Mouse (Mus musculus) hindbrain, embryonic 14.5 days (tissue): ENCODE measurements at regions not wholly inside any gene's neighbourhood (a gene's known extent, or its start where the extent isn't known, plus 50 kb on each side); places are given as distances from the start of the nearest gene placed in this dataset.

ENCODE experiments used
- ATAC-seq: fragments of 200-750 bp; cut with Nextera tagmentation; 2 replicates; pipeline ENCODE4 v1.8.0; 2017; ENCODE audit warnings: moderate number of reproducible peaks, mild to moderate bottlenecking, moderate TSS enrichment, moderate library complexity; ENCODE audit not compliant: low FRiP score
- DNase-seq: peaks from one replicate; pipeline ENCODE4 v3.0.0-alpha.2; 2015; ENCODE audit warnings: low spot score
- H3K27ac ChIP-seq: fragments of 300-500 bp; sonication (generic); 2 replicates; pipeline ENCODE4 v1.5.1; 2014; ENCODE audit warnings: mild to moderate bottlenecking, moderate library complexity
- H3K27me3 ChIP-seq: fragments of 300-500 bp; sonication (generic); 2 replicates; pipeline ENCODE4 v1.6.1; 2014; ENCODE audit warnings: mild to moderate bottlenecking, low read length, mixed read lengths; ENCODE audit not compliant: control insufficient read depth, insufficient read depth
- H3K36me3 ChIP-seq: fragments of 300-500 bp; sonication (generic); replicated peaks from 2 replicates; pipeline ENCODE4 v1.6.1; 2014; ENCODE audit not compliant: control insufficient read depth, insufficient read depth
- H3K4me1 ChIP-seq: fragments of 300-500 bp; sonication (generic); replicated peaks from 2 replicates; pipeline ENCODE4 v1.6.1; 2014; ENCODE audit warnings: antibody characterized with exemption, low read length, mixed read lengths; ENCODE audit not compliant: control insufficient read depth, insufficient read depth
- H3K4me2 ChIP-seq: fragments of 300-500 bp; sonication (generic); replicated peaks from 2 replicates; pipeline ENCODE4 v1.6.1; 2014; ENCODE audit warnings: mild to moderate bottlenecking, moderate library complexity
- H3K4me3 ChIP-seq: fragments of 300-500 bp; sonication (generic); replicated peaks from 2 replicates; pipeline ENCODE4 v1.5.1; 2014; ENCODE audit warnings: mild to moderate bottlenecking, low read length
- H3K9ac ChIP-seq: fragments of 300-500 bp; sonication (generic); 2 replicates; pipeline ENCODE4 v1.6.1; 2014
- H3K9me3 ChIP-seq: fragments of 300-500 bp; sonication (generic); 2 replicates; pipeline ENCODE4 v1.6.1; 2016; ENCODE audit warnings: low read length; ENCODE audit not compliant: control insufficient read depth
- WGBS: fragments of 180-500 bp; shearing (Covaris S2); extraction: QIAGEN DNeasy Blood & Tissue Kit; methylation state at CpG from one replicate; pipeline ENCODE4 v1.1.7; 2014; 5-methylcytosine and 5-hydroxymethylcytosine counted together

- Histone ChIP-seq H3K4me3 (no peak overlapping the region), H3K27ac (no peak overlapping the region), H3K4me1 (no peaks in the 10 kb centered on the region), H3K9me3 (no peaks in the 10 kb centered on the region), H3K9ac (no peak overlapping the region), H3K27me3 (no peaks in the 10 kb centered on the region), H3K4me2 (no peak overlapping the region), H3K36me3 (no peaks in the 10 kb centered on the region)
- no peak for ATAC-seq
- DNase-seq, result no peak
- WGBS, result 58% methylated on average over 2 of the region's 2 CpGs
Observed at GRCm38 (mm10) chr10:21525555-21525954, 67.4 kb upstream of the 1700020N01Rik start.

DNA sequence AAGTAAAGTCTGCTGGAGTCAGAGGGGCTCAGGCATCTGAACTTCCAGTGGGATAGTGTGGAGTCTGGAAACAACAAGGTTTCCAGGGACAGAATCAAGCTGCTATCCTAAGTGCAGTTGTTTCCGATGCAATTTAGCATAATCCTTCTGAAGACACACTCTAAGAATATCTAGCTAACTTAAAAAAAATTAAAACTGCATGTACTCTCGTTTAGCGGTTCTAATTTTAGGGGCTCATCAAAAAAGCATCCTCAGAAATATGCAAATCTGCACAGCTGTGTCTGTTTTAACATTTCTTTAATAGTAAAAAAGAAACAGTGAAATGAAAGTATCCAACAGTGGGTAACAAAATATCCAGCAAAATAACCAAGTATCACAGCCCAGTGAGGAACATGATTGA is 64.5 kb upstream of the 1700020N01Rik start:
- no peak overlapping the region for H3K27ac ChIP-seq
- 94% methylated on average over 3 of the region's 3 CpGs for WGBS
- no peaks in the 10 kb centered on the region for H3K9me3 ChIP-seq

GRCm38 (mm10) chr10:21529098-21529749 is 63.7 kb upstream of the 1700020N01Rik start:
- 70% methylated on average over 10 of the region's 10 CpGs for WGBS
- H3K27me3 ChIP-seq, result no peaks in the 10 kb centered on the region
- ATAC-seq, result no peak
- no peak for DNase-seq
- H3K9ac ChIP-seq, result no peak overlapping the region
- no peaks in the 10 kb centered on the region for H3K9me3 ChIP-seq
- H3K36me3 ChIP-seq, result no peaks in the 10 kb centered on the region
- H3K27ac ChIP-seq, result no peak overlapping the region
- H3K4me1 ChIP-seq, result no peaks in the 10 kb centered on the region
- H3K4me3 ChIP-seq, result no peak overlapping the region
- H3K4me2 ChIP-seq, result no peak overlapping the region

More for the DNA sequence above, 64.5 kb upstream of the 1700020N01Rik start:
- Histone ChIP-seq H3K36me3 (no peaks in the 10 kb centered on the region), H3K4me1 (no peaks in the 10 kb centered on the region), H3K4me3 (no peak overlapping the region), H3K4me2 (no peak overlapping the region), H3K9ac (no peak overlapping the region), H3K27me3 (no peaks in the 10 kb centered on the region)
- ATAC-seq, result no peak
- no peak for DNase-seq

DNA sequence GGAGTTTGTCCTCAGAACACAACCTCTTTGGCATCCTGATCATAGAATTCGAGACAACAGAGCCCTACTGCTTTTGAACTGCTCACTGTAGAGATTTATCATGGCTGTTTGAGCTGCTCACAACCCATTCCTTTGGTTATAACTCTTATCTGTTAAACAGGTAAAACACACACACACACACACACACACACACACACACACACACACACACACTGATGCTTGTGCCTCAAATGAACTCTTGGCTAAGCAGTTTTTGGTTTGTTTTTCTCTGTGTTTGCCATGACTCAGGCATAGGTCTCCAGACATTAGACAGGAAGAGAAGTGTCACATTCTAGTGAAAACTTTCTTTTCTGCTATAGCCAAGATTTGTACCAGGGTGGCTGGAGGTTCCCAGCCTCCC is 60.8 kb upstream of the 1700020N01Rik start:
- DNase-seq (no peak), ATAC-seq (no peak)
- Histone ChIP-seq H3K27ac (no peak overlapping the region), H3K36me3 (no peaks in the 10 kb centered on the region), H3K4me1 (no peaks in the 10 kb centered on the region), H3K9me3 (no peaks in the 10 kb centered on the region), H3K27me3 (no peaks in the 10 kb centered on the region), H3K9ac (no peak overlapping the region), H3K4me2 (no peak overlapping the region), H3K4me3 (no peak overlapping the region)
- 73% methylated on average over 1 of the region's 1 CpGs for whole genome bisulfite sequencing

GRCm38 (mm10) chr10:21535631-21536030 is 57.3 kb upstream of the 1700020N01Rik start:
- no peak overlapping the region for H3K4me2 ChIP-seq
- H3K4me3 ChIP-seq, result no peak overlapping the region
- H3K9ac ChIP-seq, result no peak overlapping the region
- DNase-seq (no peak), ATAC-seq (no peak)
- no peaks in the 10 kb centered on the region for H3K36me3 ChIP-seq
- H3K27me3 ChIP-seq, result no peaks in the 10 kb centered on the region
- H3K27ac ChIP-seq, result no peak overlapping the region
- WGBS, result 74% methylated on average over 5 of the region's 5 CpGs
- no peaks in the 10 kb centered on the region for H3K9me3 ChIP-seq
- H3K4me1 ChIP-seq, result no peaks in the 10 kb centered on the region

GRCm38 (mm10) chr10:21538481-21538880 is 54.5 kb upstream of the 1700020N01Rik start:
- Histone ChIP-seq H3K9me3 (no peaks in the 10 kb centered on the region), H3K27ac (no peak overlapping the region), H3K27me3 (no peaks in the 10 kb centered on the region), H3K9ac (no peak overlapping the region), H3K36me3 (no peaks in the 10 kb centered on the region), H3K4me1 (0 out of 2 replicates have a peak, but pooled peaks cover 5% of the 10 kb centered on the region), H3K4me3 (no peak overlapping the region), H3K4me2 (no peak overlapping the region)
- ATAC-seq (no peak), DNase-seq (no peak)
- 66% methylated on average over 6 of the region's 6 CpGs for WGBS
